ENCODE assay signal across 8 mouse cellular contexts in genomic region chr7:141122245-141122644, GRCm38 (mm10). TPM values are rescaled to one million over a fixed set of nuclear protein-coding genes. Genes with fewer than 3 reads are reported as not detected.
DNase-seq lines count a peak whose midpoint lies in the region; ATAC-seq and TF ChIP-seq lines count a peak whose summit lies in the region.

Ptdss2 (plus strand) TSS chr7:141122382.

- TF ChIP-seq EP300 in heart, postnatal 0 days (IDR thresholded peaks at IDR 0.05; ENCODE audit: low read depth), result no peak
- TF ChIP-seq EP300 in lung, postnatal 0 days (IDR thresholded peaks at IDR 0.05), result no peak
- TF ChIP-seq EP300 in stomach, postnatal 0 days (optimal IDR thresholded peaks at IDR 0.05), result no peak

- peak within 1 kb of the TSS; percentile 64 for H3K4me2 ChIP-seq in heart, postnatal 0 days (ENCODE audit: low read depth, low read length)
- H3K4me2 ChIP-seq in lung, postnatal 0 days (replicated peaks; ENCODE audit: low read depth, low read length), result peak within 1 kb of the TSS; percentile 69
- peak within 1 kb of the TSS; percentile 72 for H3K4me2 ChIP-seq in stomach, postnatal 0 days (replicated peaks; ENCODE audit: low read depth)

- peak within 1 kb of the TSS; percentile 41; the same call in 1 of the 2 replicates for H3K9ac ChIP-seq in heart, postnatal 0 days (replicated peaks; ENCODE audit: low read depth, low read length)
- peak within 1 kb of the TSS; percentile 51 for H3K9ac ChIP-seq in lung, postnatal 0 days (replicated peaks; ENCODE audit: low read depth)
- peak within 1 kb of the TSS; percentile 56 for H3K9ac ChIP-seq in stomach, postnatal 0 days (ENCODE audit: low read length)

- H3K36me3 ChIP-seq in testis, adult 2 months (ENCODE audit: control insufficient read depth, insufficient read depth, low read length), result no peaks in the 10 kb centered on the region
- H3K36me3 ChIP-seq in erythroblast, embryonic 14.5 days (ENCODE audit: control insufficient read depth), result no peaks in the 10 kb centered on the region
- H3K36me3 ChIP-seq in heart, postnatal 0 days (replicated peaks; ENCODE audit: control insufficient read depth, insufficient read depth, low read length), result no peaks in the 10 kb centered on the region
- no peaks in the 10 kb centered on the region for H3K36me3 ChIP-seq in lung, postnatal 0 days (ENCODE audit: insufficient read depth, low read length)
- H3K36me3 ChIP-seq in stomach, postnatal 0 days (ENCODE audit: control insufficient read depth, insufficient read depth, low read length), result no peaks in the 10 kb centered on the region

- H3K4me3 ChIP-seq in testis, adult 2 months (ENCODE audit: control insufficient read depth, low read depth, low read length), result peak within 1 kb of the TSS; percentile 86
- H3K4me3 ChIP-seq in erythroblast, embryonic 14.5 days (replicated peaks), result peak within 1 kb of the TSS; percentile 75
- peak within 1 kb of the TSS; percentile 56 for H3K4me3 ChIP-seq in heart, postnatal 0 days (ENCODE audit: low read depth, low read length)
- peak within 1 kb of the TSS; percentile 46 for H3K4me3 ChIP-seq in lung, postnatal 0 days (ENCODE audit: low read depth, low read length)
- peak within 1 kb of the TSS; percentile 54 for H3K4me3 ChIP-seq in stomach, postnatal 0 days (ENCODE audit: low read depth, low read length)

- no peak for TF ChIP-seq POLR2A in testis, adult 2 months (IDR thresholded peaks at IDR 0.05; ENCODE audit: control insufficient read depth, low read depth, low read length)

- no peak for DNase-seq in testis, postnatal 14 days (ENCODE audit: low spot score)
- no peak for DNase-seq in heart, postnatal 0 days (ENCODE audit: low spot score)
- DNase-seq in kidney, postnatal 4 days, result peak; percentile 64 to 76
- DNase-seq in lung, postnatal 0 days (ENCODE audit: low spot score), result peak; percentile 64
- DNase-seq in stomach, postnatal 0 days (ENCODE audit: low spot score), result peak; percentile 35
- DNase-seq in B cell, adult 2 months, result no peak

- ATAC-seq in heart, postnatal 0 days (ENCODE audit: insufficient read depth, low read depth), result no peak
- ATAC-seq in lung, postnatal 0 days, result peak; percentile 10; the same call in 1 of the 2 replicates
- no peak for ATAC-seq in stomach, postnatal 0 days (ENCODE audit: low FRiP score, low TSS enrichment)

- no peaks in the 10 kb centered on the region for H3K9me3 ChIP-seq in erythroblast, embryonic 14.5 days (ENCODE audit: control insufficient read depth, low read length)
- no peaks in the 10 kb centered on the region for H3K9me3 ChIP-seq in heart, postnatal 0 days (replicated peaks; ENCODE audit: control insufficient read depth, low read length)
- H3K9me3 ChIP-seq in lung, postnatal 0 days (ENCODE audit: low read length), result no peaks in the 10 kb centered on the region
- H3K9me3 ChIP-seq in stomach, postnatal 0 days (ENCODE audit: control insufficient read depth, low read length), result no peaks in the 10 kb centered on the region

- H3K4me1 ChIP-seq in testis, adult 2 months (ENCODE audit: control insufficient read depth, insufficient read depth, low read length), result peaks cover 11% of the 10 kb centered on the region
- peaks cover 91% of the 10 kb centered on the region for H3K4me1 ChIP-seq in erythroblast, embryonic 14.5 days (ENCODE audit: control insufficient read depth)
- 0 out of 2 replicates have a peak, but pooled peaks cover 7% of the 10 kb centered on the region for H3K4me1 ChIP-seq in heart, postnatal 0 days (ENCODE audit: control insufficient read depth, insufficient read depth)
- H3K4me1 ChIP-seq in lung, postnatal 0 days (ENCODE audit: insufficient read depth, low read depth, low read length), result no peaks in the 10 kb centered on the region; the same call in 1 of the 2 replicates
- peaks cover 3% of the 10 kb centered on the region for H3K4me1 ChIP-seq in stomach, postnatal 0 days (replicated peaks; ENCODE audit: control insufficient read depth, insufficient read depth)

- 32% methylated on average over 14 of the region's 14 CpGs for WGBS in heart, postnatal 0 days
- WGBS in lung, postnatal 0 days, result 30% methylated on average over 14 of the region's 14 CpGs
- 38% methylated on average over 14 of the region's 14 CpGs for WGBS in stomach, postnatal 0 days

- peak within 1 kb of the TSS; percentile 30 for H3K27ac ChIP-seq in testis, adult 2 months (ENCODE audit: control insufficient read depth, insufficient read depth, low read depth, low read length)
- H3K27ac ChIP-seq in heart, postnatal 0 days (ENCODE audit: low read depth), result peak within 1 kb of the TSS; percentile 81
- H3K27ac ChIP-seq in lung, postnatal 0 days (ENCODE audit: low read length), result peak within 1 kb of the TSS; percentile 79
- H3K27ac ChIP-seq in stomach, postnatal 0 days (replicated peaks), result peak within 1 kb of the TSS; percentile 77

- no peaks in the 10 kb centered on the region for H3K27me3 ChIP-seq in testis, adult 2 months (ENCODE audit: control insufficient read depth, insufficient read depth, low read length)
- no peaks in the 10 kb centered on the region for H3K27me3 ChIP-seq in erythroblast, embryonic 14.5 days (ENCODE audit: control insufficient read depth)
- H3K27me3 ChIP-seq in heart, postnatal 0 days (ENCODE audit: control insufficient read depth, insufficient read depth, low read length), result 0 out of 2 replicates have a peak, but pooled peaks cover 5% of the 10 kb centered on the region
- no peaks in the 10 kb centered on the region for H3K27me3 ChIP-seq in lung, postnatal 0 days (replicated peaks; ENCODE audit: insufficient read depth, low read length)
- H3K27me3 ChIP-seq in stomach, postnatal 0 days (ENCODE audit: control insufficient read depth, insufficient read depth, low read length), result no peaks in the 10 kb centered on the region

- TF ChIP-seq CTCF in testis, adult 2 months (IDR thresholded peaks at IDR 0.05; ENCODE audit: control insufficient read depth, insufficient read depth, insufficient replicate concordance, low read depth, low read length), result no peak
- no peak for TF ChIP-seq CTCF in heart, postnatal 0 days (IDR thresholded peaks at IDR 0.05; ENCODE audit: low read depth)
- TF ChIP-seq CTCF in lung, postnatal 0 days (IDR thresholded peaks at IDR 0.05), result no peak
- no peak for TF ChIP-seq CTCF in stomach, postnatal 0 days (IDR thresholded peaks at IDR 0.05; ENCODE audit: low read depth)

RNA-seq across cellular contexts. Expression of gene Ptdss2, which starts in this region (rescaled TPM):
- polyA plus RNA-seq in testis, adult 2 months (2012; rRNA removed), result 329 and 346 TPM in 2 replicates
- 148 and 156 TPM in 2 replicates for polyA plus RNA-seq in erythroblast, embryonic 14.5 days (2012)
- 22.3 and 35.5 TPM in 2 replicates for total RNA-seq in heart, postnatal 0 days (2014; rRNA removed; ENCODE audit: low replicate concordance)
- polyA plus RNA-seq in heart, postnatal 0 days (2015; fragmentation: Nextera tagmentation; extraction: Ambion mirVana), result 54.8 and 56.9 TPM in 2 replicates
- 39.1 and 45.7 TPM in 2 replicates for polyA plus RNA-seq in lung, postnatal 0 days (2015; fragmentation: Nextera tagmentation; extraction: Ambion mirVana)
- 21.6 and 22.9 TPM in 2 replicates for polyA plus RNA-seq in stomach, postnatal 0 days (2015; fragmentation: Nextera tagmentation; extraction: Ambion mirVana)

Comparison
In these comparisons a context has a peak if more than half of its experiments do, and no peak if none do; other contexts are left out.
1. H3K27ac ChIP-seq: peak in every context shown above with its lines; median percentile 81 in heart, postnatal 0 days; 79 in lung, postnatal 0 days; 77 in stomach, postnatal 0 days; 30 in testis, adult 2 months.
2. DNase-seq: peak in kidney, postnatal 4 days (2 of 2), lung, postnatal 0 days (single experiment) and stomach, postnatal 0 days (single experiment); none in testis, postnatal 14 days (single experiment), heart, postnatal 0 days (single experiment) and B cell, adult 2 months (0 of 2).
3. Peak in every context shown above with its lines, with median percentiles within 50 percentile points of each other: H3K4me3 ChIP-seq, H3K4me2 ChIP-seq and H3K9ac ChIP-seq.